Mouse (Mus musculus): ENCODE data around the gene Apoc1.
A peak's percentile ranks its signal among the peaks of the same experiment; 100 is the strongest.

Apoc1 gene

GRCm38 (mm10) chr7:19691873-19692865 lies at the start of gene Apoc1:
TSS of gene Apoc1 (minus strand) at chr7:19692660.
- DNase-seq: peak; percentile 45 to 74

- DNase-seq: peak; percentile 39 to 70
Observed at GRCm38 (mm10) chr7:19741329-19742031, 49.0 kb upstream of the Apoc1 start.

GRCm38 (mm10) chr7:19740269-19740668 lies 47.8 kb upstream of the Apoc1 start:
- peak; percentile 53 to 69 for DNase-seq

GRCm38 (mm10) chr7:19738771-19739170 lies 46.3 kb upstream of the Apoc1 start:
- no peak for DNase-seq

- DNase-seq: no peak
Observed at GRCm38 (mm10) chr7:19736389-19737057, 44.1 kb upstream of the Apoc1 start.

- DNase-seq: no peak
Observed at GRCm38 (mm10) chr7:19734178-19734666, 41.8 kb upstream of the Apoc1 start.

- no peak for DNase-seq
Observed at GRCm38 (mm10) chr7:19726541-19726940, 34.1 kb upstream of the Apoc1 start.

GRCm38 (mm10) chr7:19724167-19724566 lies 31.7 kb upstream of the Apoc1 start:
- DNase-seq: peak; percentile 47 to 77

GRCm38 (mm10) chr7:19722754-19723195 lies 30.3 kb upstream of the Apoc1 start:
- peak; percentile 76 to 83 for DNase-seq

- DNase-seq: no peak
Observed at GRCm38 (mm10) chr7:19719200-19719599, 26.7 kb upstream of the Apoc1 start.

GRCm38 (mm10) chr7:19718297-19718952 lies 26.0 kb upstream of the Apoc1 start:
- no peak for DNase-seq

- DNase-seq: no peak
Observed at GRCm38 (mm10) chr7:19717346-19717745, 24.9 kb upstream of the Apoc1 start.

- no peak for DNase-seq
Observed at GRCm38 (mm10) chr7:19716822-19717221, 24.4 kb upstream of the Apoc1 start.

GRCm38 (mm10) chr7:19716055-19716682 lies 23.7 kb upstream of the Apoc1 start:
- no peak for DNase-seq

- DNase-seq: peak; percentile 100
Observed at GRCm38 (mm10) chr7:19715239-19716054, 23.0 kb upstream of the Apoc1 start, which contains the start of gene Tomm40. TSS of gene Tomm40 (minus strand) at chr7:19715438.

- no peak for DNase-seq
Observed at GRCm38 (mm10) chr7:19714836-19715235, 22.4 kb upstream of the Apoc1 start.

- DNase-seq: no peak
Observed at GRCm38 (mm10) chr7:19713598-19713997, 21.1 kb upstream of the Apoc1 start.

- DNase-seq: peak in 1 of 2 experiments; percentile 26
Observed at GRCm38 (mm10) chr7:19713196-19713595, 20.7 kb upstream of the Apoc1 start.

GRCm38 (mm10) chr7:19712414-19712813 lies 20.0 kb upstream of the Apoc1 start:
- peak in 1 of 2 experiments; percentile 27 for DNase-seq

GRCm38 (mm10) chr7:19710650-19711049 lies 18.2 kb upstream of the Apoc1 start:
- no peak for DNase-seq

- no peak for DNase-seq
Observed at GRCm38 (mm10) chr7:19705271-19705670, 12.8 kb upstream of the Apoc1 start.
